Mouse (Mus musculus) adrenal gland, postnatal 10 days (tissue): ENCODE results near the gene Mypop. TPM values are rescaled to one million over a fixed set of nuclear protein-coding genes. Genes with fewer than 3 reads are reported as not detected.

ENCODE experiments used
- DNase-seq: peaks from one replicate; pipeline ENCODE4 v3.0.0; 2021; ENCODE audit warnings: mixed read lengths
- long read RNA-seq, 2 experiments: library from polyadenylated mRNA; stranded (forward); transcript quantifications; one replicate each; pipeline ENCODE4 v2.0.0; 2021
- total RNA-seq, 2 experiments: library from RNA; stranded (reverse); gene quantifications; 2 replicates each; pipeline ENCODE4 v1.2.3; 2021

Gene Mypop
- 1 to 10 TPM; 6.4 to 6.8 TPM for total RNA-seq
- long read RNA-seq, experiment 1, partial matches to known transcripts, result 0 of 10 reads
- long read RNA-seq, experiment 1, other reads (novel, unspliced or antisense), result 6 of 10 reads
- long read RNA-seq, experiment 2, partial matches to known transcripts, result 0 of 3 reads
- long read RNA-seq, experiment 2, other reads (novel, unspliced or antisense), result 1 of 3 reads

GRCm38 (mm10) chr7:18990601-18991295 lies at the start of gene Mypop:
Gene Mypop, plus strand, starts transcription at chr7:18991245.
- peak; percentile 99 for DNase-seq

- DNase-seq, result no peak
Measured at GRCm38 (mm10) chr7:18942376-18942775, 48.7 kb upstream of the Mypop start.

DNA sequence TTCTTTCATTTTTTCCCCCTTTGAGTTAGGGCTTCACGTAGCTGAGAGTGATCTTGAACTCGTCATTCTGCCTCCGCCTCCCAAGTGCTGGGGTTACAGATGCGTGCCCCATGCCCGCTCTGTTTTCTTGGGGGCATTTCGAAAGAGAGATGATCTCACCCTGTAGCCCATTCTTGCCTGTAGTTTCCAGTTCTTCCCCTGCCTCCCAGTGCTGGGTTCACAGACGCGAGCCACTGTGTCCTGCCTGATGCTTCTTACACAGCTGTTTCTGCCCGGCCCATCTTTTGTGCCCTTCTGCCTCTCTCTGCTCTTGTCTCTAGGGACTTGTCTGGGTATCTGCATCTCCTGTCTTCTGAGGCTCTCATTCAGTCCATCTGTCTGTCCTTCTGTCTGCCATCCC lies 48.2 kb upstream of the Mypop start:
- DNase-seq, result no peak

DNA sequence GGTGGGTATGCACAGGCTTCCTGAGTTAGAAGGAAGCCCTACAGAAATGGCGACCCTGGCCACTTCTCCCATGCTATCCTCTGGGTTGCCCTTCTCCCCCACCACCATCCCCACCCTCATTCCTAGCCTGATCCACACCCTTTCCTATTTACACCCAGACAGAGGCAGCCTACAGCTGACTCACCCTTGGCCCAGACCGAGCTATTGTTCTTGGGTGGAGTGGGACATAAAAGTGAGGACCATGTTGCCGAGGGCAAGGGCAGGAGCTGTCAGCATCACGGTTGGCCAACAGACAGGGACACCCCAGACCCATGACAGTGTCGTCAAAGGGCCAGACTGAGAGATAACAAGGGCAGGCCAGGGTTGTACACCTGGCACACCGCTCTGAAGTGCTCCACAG lies 42.9 kb upstream of the Mypop start:
- DNase-seq, result peak; percentile 19

DNA sequence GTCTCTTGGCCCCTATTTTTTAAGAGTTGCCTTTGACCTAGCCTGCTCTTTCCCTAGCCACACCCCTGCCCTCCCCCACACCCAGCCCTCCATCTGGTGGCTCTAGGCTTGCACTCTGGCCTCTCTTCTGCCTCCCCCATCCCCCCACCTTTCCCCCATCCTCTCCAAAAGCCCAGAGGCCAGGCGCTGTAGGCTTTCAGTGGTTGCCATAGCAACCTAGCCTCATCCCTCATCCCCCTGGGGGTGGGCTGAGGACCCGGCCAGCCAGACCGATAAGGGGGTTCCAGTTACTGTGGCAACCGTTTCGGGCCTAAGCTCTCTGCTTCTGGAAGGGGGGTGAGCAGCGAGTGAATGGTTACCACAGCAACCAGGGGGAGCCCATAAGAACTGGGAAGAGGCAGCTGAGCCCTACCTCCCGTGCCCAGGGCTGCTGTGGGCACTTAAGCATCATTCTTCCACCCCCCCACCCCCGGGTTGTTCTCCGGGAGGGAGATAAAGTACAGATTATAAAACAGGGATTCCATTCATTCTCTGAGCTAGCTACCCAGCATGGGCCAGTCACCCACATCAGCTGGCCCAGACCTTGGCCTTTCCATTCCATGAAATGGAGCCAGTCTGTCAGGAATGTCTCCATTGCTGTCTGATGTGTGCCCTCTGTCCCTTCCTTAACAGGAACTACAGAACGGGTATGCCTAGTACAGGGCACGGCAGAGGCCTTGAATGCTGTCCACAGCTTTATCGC lies 41.1 kb upstream of the Mypop start:
- DNase-seq, result no peak

- no peak for DNase-seq
Measured at GRCm38 (mm10) chr7:18950523-18951315, 40.3 kb upstream of the Mypop start.

- peak; percentile 82 for DNase-seq
Measured at GRCm38 (mm10) chr7:18951397-18951796, 39.6 kb upstream of the Mypop start.

- peak; percentile 85 for DNase-seq
Measured at GRCm38 (mm10) chr7:18957569-18958383, 33.3 kb upstream of the Mypop start.

- DNase-seq, result no peak
Measured at GRCm38 (mm10) chr7:18958384-18958766, 32.7 kb upstream of the Mypop start.

GRCm38 (mm10) chr7:18959446-18959845 lies 31.6 kb upstream of the Mypop start:
- DNase-seq, result peak; percentile 34

GRCm38 (mm10) chr7:18962171-18962792 lies 28.8 kb upstream of the Mypop start:
- DNase-seq, result no peak

- no peak for DNase-seq
Measured at GRCm38 (mm10) chr7:18962795-18963194, 28.2 kb upstream of the Mypop start.

- no peak for DNase-seq
Measured at GRCm38 (mm10) chr7:18963294-18963843, 27.7 kb upstream of the Mypop start.

- DNase-seq, result no peak
Measured at GRCm38 (mm10) chr7:18965312-18965711, 25.7 kb upstream of the Mypop start.

- no peak for DNase-seq
Measured at GRCm38 (mm10) chr7:18967603-18968002, 23.4 kb upstream of the Mypop start.

DNA sequence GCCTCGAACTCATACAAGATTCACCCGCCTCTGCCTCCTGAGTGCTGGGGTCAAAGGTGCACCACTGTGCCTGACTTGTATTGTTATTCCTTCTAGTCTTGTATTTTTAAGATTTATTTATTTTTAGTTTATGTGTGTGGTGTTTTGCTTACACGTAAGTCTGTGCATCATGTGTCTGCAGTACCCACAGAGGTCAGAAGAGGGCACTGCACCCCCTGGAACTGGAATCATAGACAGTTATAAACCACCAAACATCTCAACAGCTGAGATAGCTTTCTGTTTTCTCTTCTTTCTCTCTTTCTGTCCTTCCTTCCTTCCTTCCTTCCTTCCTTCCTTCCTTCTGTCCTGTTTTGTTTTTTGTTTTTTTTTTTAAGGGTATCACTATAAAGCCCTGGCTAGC lies 20.1 kb upstream of the Mypop start:
- DNase-seq, result no peak

GRCm38 (mm10) chr7:18978381-18978780 lies 12.7 kb upstream of the Mypop start:
- no peak for DNase-seq

- DNase-seq, result no peak
Measured at GRCm38 (mm10) chr7:18986503-18986902, 4.5 kb upstream of the Mypop start.

- no peak for DNase-seq
Measured at GRCm38 (mm10) chr7:18987100-18987499, 3.9 kb upstream of the Mypop start, which contains the start of gene Nanos2. Gene Nanos2, plus strand, starts transcription at chr7:18987400.

DNA sequence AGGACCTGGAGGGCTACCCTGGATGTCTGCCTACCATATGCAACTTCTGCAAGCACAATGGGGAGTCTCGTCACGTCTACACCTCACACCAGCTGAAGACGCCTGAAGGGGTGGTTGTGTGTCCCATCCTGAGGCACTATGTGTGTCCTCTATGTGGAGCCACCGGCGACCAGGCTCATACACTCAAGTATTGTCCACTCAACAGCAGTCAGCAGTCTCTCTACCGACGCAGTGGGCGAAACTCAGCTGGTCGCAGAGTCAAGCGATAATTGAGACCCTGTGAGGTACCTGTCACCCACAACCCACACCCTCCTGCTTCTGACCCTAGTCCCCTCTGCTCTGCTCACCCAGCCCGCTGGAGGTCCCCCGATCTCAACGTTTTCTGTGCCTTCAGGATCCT lies 3.3 kb upstream of the Mypop start:
- DNase-seq, result no peak

DNA sequence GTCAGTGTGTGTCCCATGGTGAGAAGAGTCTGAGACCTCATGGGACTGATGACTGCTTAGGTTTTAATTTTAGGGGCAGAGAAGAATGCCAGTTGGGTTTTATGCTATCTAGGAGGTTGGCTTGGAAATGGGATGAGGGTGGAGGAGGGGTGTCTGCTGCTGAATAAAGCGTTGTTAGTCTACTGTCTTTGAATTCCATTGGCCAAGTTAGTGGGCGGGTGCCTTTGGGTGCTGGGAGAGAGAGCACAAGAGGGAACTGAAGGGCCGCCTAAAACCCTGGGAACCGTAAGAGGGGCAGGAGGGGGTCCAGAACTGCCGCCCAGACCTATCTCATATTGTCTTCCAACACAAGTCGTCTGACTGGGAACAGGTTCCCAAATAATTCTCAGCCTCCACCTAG lies 2.3 kb upstream of the Mypop start:
- no peak for DNase-seq
